Mouse (Mus musculus) 3T3-L1 (cell line): ENCODE measurements at regions not wholly inside any gene's neighbourhood (a gene's known extent, or its start where the extent isn't known, plus 50 kb on each side); places are given as distances from the start of the nearest gene placed in this dataset.

ENCODE experiments used
- DNase-seq: peaks from one replicate; pipeline ENCODE4 v3.0.0-alpha.2; 2015; ENCODE audit warnings: low read depth, low spot score

DNA sequence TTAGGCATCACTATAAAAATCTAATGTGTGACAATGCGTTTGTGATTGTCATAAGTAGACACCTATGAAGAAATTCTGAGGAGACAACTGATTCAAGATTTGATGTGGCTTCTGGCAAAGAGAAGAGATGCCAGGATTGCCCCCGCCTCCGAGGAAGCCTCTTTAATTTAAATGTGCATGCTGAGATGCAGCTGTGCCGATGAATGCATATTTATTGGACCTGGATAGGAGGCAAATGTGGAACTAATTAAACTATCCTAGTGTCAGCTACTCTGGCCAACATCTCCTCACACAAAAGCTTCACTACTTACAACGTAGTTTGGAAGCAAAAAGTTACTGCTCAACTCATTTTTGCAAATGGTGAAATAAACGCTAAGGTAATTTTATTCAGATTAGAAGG, 173.4 kb upstream of the Dph6 start:
- DNase-seq, result no peak

DNA sequence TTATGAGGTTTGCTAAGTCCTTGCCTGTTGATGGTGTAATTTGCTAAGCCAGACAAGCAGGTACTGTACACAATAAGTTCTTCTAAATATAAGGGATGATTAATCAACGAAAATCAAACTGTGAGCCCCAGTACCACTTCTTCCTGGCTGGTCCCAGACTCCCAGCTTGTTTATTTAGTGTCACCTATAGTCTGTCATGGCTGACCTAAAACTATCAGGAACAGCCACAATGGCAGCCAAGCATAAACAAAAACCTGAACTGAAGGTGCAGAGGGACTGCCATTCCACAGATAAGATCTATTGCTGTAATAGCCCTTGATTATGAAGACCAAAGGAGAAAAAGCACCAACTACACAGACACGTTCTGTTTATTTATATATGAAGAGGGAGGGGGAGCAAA, 180.9 kb upstream of the Dph6 start:
- no peak for DNase-seq

DNA sequence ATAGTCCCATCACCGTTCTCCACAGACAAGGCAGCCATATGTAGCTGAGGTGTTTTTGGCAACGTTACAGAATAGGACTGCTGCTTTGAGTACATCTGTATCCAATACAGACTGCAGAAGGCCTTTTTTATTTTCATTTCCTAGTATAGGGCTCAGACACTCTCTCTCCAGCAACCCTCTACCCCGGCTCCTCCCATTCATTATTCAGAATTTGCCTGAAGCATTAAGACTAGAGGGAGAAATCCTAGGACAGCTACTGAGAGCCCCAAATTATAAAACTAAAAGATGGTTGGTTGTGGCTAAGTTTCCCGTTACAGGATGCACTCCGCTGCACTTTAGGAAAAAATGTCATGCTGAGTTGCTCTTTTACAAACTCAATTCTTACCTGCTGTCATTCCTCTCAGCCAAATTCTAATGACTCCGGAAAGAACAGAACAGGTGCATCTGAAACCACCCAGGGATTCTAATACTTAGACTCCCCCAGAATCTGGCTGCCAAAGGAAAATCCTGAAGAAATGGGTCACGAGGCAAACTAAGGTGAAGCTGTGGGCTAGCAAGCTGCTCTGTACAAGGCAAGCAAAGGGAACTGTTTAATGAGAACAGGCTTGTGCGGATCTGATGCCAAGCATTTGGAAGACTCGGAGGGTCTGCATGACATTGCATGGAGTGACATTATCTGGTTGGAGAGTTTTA, 189.1 kb upstream of the Dph6 start:
- no peak for DNase-seq

DNA sequence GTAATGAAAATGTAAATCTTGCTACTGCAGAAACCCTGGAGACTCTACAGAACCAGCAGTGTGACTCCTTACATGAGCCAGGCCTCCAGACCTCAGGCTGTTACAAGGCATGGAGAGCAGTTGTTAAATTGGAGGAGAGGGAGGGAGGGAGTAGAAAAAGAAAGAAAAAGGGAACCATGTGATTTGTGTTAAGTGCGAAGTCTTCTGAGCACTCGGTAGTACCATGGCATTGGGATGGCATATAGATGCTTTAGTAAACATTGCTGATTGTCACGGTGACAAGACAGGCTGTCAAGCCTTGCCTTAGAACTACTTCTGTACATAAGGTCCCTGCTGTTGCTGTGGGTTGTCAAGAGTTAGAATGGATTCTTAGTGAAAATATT, 189.6 kb upstream of the Dph6 start:
- DNase-seq, result no peak

DNA sequence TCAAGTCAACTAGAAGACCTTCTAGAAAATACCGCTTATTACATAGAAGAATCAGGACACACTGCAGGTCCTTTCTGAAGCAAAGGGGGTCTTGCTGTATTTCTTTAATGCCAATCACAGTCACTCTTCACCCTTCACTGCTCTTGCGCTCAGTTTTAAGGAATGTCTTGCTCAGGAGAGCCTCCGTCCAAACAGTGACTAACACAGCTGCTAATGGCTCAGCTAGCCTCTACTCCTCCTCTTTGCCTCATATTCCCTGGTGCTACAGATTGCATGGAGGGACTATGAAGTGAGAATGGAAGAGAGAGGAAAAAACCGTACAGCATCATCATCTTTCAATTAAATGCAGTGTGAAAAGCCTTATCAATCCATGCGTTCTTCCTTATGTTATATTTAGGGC, 193.7 kb upstream of the Dph6 start:
- peak; percentile 72 for DNase-seq

DNA sequence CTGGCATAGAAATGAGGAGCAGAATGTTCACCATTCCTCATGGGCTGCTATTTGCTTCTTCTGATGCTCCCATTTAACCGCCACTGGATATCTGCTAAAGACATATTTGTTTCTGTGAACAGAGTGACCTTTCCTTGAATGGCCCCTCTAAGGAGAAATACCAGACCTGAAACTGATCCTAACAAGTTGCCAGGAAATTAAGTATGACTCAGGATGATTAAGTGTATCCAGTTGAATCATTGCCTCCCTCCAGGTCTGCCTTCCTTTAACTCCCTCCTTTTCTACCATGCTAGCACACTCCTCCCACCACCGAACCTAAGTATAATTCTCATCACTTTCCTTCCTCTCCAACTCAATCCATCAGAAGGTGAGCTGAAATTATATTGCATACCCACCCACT, 194.2 kb upstream of the Dph6 start:
- peak; percentile 84 for DNase-seq

DNA sequence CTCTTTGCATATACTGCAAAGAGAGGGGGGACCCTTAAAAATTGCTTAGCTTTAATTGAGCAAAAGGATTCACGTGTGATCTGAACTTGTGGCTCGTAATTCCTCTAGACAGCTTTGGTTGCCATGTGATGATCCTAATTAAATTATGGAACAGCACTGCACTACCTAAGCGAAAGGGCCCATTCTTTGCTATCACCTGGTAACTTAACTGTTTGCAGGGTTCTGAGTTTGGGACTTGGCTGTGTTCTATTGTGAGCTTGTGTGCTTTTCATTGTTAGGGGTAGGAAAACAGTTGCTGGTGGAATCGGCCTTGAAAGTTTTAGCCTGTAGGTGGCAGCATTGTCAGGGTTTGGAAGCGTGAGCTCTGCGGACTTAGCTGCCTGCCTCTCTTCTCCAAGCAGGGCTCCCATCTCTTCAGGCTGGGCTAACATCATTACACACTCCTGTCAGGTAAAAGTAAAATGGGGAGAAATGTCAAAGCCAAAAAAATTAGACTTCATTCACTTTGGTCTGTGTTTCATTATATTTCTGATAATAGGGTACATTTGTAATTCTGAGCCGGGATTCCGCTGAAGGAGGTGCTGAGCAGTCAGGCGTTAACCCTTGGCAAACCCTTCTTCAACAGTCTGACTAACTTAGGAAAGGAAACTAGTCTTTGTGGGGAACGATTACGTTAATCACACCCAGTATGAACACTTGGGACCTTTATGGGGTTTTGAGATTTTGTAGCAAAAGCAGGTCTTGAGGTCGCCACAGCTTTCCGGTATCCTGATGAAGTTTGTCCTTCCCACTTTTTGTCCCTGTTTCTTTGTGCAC, 199.2 kb upstream of the Dph6 start:
- peak; percentile 91 for DNase-seq

DNA sequence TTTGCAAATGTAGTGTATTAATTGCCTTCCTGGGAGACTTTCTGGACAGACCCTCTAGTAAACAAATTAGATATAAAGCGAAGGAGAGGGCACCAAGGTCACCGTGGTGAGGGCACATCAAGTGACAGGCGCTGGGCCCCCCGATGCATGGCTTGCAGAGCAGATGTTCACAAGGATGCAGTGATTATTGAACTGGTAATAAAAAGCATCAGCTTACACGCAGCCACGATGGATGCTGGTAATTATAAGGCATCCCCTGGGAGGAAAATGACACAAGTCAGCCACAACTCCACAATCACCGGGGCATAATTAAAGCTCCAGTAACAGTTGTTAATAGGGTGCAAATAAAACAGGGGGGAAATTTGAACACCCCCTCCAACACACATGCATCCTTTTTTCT, 217.5 kb upstream of the Dph6 start:
- no peak for DNase-seq

DNA sequence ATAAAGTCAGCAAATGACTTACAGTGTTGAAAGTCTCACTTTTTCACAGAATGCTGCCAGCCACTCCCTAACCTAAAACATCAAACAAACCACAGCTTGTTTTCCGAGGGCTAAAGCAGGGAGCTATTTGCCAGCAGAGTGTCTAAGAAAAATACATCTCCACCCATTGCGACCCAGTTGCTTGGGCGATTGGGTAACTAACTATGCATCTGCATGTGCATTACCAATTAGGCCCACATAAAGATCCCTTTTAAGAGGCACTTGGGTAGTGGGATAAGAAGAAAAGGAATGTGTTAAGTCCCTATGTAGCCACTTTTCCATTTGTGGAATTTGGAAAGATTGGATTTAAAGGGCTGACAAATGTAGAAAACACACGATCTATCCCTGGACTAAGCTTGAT, 218.3 kb upstream of the Dph6 start:
- no peak for DNase-seq

DNA sequence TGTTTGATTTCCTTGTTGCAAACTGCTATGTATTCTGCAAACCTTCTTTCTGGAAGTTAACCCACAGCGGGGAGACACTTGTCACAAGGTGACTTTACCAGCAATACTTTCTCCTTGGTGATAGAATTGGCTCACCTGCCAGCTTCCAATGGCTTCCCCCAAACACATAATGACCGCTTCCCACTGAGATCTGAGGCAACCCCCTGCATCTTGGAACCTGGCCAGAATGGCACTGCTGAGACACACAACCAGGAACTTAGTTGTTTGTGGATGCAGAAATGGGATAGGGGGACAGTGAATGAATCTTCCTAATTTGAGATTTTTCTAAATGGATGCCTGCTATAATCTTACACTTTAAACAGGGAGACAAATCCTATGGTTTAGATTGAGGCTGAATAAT, 224.3 kb upstream of the Dph6 start:
- no peak for DNase-seq

DNA sequence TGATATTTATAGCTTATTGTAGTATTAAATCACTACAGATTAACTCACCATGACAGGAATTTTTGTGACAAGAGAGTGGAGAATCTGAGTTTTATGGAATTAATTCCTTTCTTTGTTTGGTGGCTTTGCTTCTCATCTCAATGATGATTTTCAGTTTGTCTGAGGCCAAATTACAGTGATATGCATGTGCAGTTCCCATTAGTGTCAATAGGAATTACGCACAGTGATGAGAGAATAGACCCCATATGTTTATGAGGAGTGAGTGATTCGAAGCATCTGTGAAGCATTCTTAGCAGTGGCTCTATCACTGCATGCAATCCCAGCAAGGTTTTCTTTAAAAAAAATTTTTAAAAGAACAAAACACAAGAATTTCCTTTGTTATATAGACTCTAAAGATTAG, 225.0 kb upstream of the Dph6 start:
- no peak for DNase-seq

DNA sequence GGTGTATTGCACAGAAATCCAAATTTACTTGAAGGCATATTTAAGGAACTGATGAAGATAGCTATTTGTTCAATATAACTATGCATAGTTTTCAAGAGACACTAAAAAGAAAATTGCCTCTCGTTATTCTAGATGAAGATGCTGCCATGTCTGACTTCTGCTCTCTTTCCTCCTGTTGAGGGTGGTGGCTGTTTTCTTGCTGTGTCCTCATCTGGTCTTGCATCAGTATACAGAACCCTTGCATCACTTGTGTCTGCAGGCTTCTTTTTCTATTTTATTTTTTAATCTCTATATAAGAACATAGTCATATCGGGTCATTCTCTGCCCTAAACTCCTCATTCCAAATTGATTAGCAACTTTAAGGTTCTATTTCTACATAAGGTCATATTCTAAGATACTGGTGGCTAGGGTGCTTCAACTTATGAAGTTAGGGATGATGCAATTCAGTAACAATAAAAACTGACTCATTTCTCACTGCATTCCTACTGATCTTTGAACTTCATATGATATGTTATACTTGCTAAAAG, 231.0 kb upstream of the Dph6 start:
- peak; percentile 79 for DNase-seq

DNA sequence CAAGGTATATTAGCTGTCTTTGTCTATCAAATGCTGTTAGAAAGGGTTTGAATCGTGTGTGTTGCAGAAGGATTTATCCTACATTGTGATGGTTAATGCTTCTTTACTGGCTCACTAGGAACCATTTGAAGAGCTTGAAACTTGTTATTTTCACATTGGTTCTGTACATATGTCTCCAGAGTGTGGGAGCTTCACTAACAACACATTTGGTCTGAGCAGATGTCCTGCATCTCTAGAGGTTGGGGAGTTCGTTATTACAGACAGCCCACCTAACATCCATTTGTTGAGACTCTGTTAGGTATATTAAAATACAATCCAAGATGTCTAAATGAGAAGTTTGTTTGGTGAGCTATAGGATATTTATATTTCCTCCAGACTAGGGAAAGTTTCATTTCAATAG, 244.0 kb upstream of the Dph6 start:
- DNase-seq, result no peak

DNA sequence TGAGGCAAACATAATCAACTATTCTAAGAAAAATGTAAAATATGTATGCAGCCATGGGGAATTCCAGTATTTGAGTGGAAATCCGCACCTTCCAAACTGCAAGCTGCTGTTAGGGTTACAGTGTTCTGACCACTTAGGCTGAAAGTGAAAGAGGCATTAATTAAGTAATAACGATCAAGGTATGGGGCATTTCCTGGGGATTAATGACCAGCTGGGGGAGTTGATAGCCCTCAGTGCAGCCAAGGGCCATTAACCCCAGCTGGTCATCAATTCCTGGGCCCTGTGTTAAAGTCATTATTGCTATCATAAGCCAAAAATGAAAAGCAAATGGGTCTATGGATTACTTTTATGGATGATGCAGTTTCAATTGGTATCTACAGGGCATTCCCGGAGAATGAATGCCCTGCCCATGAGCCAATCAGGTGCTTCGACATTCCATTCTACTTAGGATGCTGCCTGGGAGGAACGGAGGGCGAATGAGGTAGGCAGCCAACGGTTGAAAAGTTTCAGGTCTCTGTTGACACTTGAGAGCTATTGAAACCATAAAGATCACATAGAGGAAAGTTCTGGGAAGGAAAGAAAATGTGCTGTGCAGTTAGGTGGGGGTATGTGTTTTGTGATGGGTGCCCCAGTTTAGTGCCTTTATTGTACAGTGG, 257.2 kb upstream of the Dph6 start:
- peak; percentile 9 for DNase-seq

DNA sequence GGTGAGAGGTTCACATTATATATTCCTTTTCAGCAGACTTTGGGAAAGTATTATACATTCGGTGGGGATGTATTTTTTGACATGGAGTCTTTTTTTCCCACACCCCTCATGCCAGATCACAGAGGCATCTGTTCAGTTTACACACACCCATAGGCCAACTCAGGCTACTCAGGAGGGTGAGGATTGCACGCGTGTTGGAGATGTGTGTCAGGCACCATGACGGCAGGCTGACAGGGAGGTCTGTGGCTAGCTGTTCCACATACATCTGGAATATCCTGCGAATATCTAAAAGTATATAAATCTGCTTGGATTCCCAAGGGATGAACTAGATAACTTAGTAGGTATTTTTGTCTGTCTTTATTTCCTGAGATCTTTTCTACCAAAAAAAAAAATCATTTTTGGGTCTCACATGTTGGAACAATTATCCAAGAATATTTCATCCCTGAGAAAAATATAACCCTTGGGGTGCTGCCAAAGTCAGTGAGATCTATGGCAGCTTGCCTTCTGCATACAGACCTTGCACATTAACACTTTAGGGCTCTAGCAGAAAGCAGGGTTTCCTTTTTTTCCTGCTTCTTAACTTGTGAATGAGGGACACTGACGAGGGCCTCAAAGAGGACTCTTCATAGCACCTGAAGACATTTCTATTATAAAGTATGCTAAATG, 260.4 kb upstream of the Dph6 start:
- DNase-seq, result peak; percentile 68

DNA sequence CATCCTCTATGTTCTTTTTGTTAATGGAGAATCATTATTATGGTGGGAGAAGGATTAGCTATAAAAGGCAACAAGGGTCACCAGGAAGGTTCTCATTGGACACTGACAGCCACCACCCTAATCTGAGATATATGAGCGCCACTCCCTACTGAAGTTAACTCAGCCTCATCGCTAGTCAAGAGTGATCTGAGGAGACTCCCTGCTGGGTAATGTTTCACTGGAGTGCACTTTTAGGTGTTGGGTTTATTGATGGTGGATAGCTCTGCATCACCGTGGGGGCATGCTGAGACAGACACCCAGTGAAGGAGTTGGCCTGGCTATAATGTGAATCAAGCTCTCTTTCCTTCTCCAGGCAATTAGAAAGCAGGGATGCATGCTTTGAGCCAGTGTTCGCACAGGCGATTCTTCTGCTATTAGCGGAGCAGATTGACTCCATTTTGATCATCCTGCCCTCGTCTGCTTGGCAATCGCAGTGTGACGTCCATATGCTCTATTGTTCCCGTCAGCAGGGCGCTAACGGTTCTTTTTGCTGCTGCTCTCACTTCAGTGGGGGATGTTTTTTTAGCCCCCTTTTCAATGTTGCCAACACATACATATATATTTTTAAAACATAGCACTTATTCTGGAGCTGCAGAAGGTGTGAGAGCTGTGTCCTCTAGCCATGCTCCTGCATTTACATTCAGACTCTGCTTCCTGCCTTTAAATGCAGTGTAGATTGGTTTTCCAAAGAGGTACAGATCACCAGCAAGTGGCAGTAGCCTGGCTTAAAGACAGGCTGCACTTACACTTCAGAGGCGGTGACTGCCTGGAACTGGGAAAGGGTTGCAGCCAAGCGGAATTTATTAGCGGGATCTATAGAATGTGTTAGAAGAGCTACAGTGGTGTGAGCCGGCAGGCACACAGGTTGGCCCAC, 263.9 kb upstream of the Dph6 start:
- DNase-seq, result no peak

DNA sequence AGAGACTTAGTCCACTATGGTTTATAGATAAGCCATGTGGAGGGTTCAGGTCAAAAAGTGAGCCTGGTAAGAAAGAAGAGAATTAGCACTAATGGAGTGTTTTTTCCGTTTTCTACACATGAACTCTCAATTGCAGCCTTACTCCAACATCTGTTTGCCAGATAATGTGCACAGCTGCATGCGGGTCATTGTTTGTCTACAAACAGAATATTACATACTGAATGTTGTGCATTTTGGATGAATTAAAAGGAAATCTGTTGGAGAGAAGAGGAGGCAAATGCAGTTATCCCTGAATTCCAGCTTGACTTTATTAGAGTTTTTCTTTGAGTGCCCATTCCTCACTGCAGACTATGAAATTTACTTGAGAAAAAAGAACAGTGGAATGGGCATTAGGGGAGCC, 269.1 kb upstream of the Dph6 start:
- no peak for DNase-seq

DNA sequence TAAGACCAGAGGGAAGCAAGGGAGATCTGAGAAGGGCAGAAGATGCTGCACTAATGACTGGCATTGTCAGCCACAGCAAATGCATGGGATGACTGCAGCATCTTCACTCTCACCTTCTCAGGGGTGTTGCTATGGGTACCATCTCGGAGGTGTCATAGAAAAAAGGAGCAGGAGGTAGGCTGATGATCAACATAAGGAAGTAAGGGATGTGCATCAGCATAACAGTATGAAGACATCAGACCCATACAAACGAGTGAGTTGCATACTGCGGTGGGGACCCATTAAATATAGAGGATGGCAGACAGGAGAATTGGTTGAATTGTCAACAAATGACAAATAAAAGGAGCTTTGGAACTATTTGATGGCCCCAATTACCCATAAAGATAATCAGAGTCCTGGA, 280.7 kb upstream of the Dph6 start:
- DNase-seq, result no peak

DNA sequence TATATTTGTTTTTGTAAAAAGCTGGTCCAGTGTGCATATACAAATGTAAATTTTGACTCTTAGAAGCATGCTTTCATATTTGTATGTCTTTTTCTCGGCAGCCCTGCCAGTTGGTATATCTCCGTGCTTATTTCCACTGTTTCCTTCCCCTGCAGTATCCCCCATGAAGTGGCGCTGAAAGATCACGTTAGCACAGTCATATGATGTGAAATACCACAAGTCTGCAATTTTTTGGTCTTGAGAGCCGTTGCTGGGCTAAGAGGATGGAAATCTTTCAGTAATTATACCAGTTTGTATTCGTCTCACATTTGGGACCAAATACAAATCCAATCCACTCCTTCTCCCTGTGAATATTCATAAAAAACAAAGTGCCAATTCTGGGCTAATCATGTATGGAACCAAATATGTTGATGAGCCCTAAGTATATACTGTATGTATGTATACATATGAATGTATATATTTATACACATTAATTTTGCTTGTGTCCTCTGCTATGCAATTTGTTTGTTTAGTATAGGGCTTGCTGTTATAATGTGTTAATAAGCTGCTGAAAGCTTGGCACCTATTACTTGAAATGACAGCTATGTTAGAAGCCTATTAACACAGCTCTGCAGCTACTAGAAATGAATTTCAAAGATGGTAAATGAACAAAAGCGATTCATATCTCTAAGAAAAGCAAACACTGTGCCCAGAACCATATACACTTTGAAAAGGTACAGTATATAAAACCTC, 283.8 kb upstream of the Dph6 start:
- DNase-seq, result no peak

DNA sequence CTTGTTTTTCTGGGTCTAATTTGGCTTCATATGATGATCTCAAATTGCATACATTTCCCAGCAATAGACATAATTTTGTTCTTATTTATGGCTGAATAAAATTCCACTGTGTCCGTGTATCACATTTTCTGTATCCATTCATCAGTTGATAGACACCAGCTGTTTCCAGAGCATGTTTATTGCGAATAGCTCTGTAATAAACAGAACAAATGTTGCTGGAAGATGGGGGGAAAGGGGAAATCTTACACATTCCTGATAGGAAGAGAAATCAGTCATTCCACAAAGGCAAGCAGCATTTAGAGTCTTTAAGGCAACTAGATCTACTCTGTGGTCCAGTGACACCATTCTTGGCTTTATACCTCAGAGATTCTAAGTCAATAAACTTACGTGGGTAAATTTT, 311.3 kb upstream of the Dph6 start:
- DNase-seq, result no peak
